Mouse (Mus musculus): ENCODE results near the gene Gbx1.

The Gbx1 gene

DNA sequence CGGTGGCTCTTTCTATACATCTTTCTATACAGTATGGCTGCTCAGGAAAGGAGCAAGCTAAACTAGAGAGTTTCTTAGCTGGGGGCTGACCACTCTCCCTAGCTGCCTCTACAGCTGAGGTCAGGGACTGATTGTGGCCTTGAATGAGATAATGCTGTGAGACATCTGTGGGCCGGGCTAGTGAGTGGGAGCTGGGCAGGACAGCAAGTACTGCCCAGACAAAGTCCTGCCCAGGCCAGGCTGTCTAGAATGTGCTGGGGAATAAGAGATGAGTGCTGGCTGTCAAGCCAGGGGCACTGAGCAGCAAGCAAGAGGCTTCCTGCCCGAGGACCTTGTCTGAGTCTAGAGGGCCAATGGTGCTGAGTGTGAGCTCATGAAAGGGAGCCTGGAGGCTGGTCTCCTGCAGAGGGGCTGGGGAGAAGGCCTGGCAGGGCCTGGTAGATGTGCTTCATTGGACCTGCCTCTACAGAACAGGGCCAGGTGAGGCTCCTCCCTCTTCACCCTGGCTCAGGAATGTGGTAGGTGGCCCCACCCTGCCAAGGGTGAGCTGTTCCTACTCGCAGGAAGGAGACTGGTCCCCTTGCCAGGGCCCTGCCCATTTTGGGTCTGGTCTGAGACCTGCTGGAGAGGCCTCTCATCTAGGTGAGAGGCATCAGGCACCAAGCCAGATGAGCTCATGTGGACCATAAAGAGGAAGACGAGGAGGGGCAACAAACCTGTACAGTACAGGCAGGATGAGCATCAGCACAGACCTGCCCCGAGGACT is 51.3 kb downstream of the Gbx1 start:
- no peak for DNase-seq (ENCODE audit: low read depth)

DNA sequence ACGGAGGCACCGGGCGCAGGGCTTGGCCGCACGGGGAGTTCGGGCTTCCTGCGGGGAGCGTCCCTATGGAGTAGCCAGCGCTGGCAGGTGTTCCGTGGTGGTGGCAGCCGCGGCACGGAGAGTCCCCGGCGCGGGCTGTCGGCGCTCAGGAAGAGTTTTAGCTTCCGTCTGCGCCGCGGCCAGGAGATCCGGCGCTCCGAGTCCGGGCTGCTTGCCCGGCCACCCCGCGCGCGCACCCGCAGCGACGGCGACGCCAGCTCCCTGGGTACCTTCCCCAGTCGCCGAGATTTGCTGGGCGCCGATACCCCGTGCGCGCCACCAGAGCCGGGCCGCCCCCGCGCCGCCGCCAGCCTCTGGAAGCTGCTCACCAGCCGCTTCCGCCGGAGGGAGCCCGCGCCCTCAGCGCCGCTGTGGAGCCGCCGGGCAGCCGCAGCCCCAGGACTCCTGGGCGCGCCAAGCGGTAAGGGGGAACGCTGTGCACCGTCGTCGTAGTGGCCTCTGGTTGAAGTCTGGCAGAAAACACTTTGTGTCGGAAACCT is 52.2 kb downstream of the Gbx1 start:
- no peak for DNase-seq (ENCODE audit: low read depth)

DNA sequence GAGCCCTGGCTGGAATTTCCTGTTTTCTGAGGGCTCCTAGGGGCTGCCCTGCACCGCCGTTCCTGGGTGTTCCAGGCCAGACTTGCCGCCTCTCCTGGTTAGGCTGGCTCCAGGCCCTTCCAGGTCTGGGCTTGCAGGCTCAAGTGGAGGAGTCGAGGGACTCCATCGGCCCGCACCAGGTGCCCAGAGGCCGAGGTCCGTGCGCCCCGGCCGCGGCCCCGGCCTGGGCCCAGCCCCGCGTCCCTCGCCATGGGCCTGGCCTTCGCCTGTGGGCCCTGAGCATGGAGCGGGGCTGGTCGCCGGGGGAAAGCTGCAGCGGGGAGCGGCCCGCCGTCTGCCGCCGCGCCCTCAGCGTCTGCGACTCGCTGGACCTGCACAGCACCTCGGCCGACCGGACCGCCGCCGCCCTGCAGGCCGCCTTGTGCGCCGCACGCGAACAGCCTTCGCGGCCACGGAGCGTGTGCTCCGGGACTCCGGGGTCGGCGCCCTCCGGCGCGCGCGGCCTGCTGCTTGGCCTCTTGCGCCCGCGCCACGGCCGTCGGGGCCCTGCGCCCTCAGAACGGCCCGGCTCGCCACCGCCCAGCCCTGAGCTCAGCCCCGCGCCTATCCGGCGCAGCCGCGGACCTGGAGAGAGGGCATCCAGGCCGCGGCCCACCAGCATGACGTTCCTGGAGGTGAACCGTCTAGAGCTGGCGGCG is 52.8 kb downstream of the Gbx1 start:
- no peak for DNase-seq (ENCODE audit: low read depth)

DNA sequence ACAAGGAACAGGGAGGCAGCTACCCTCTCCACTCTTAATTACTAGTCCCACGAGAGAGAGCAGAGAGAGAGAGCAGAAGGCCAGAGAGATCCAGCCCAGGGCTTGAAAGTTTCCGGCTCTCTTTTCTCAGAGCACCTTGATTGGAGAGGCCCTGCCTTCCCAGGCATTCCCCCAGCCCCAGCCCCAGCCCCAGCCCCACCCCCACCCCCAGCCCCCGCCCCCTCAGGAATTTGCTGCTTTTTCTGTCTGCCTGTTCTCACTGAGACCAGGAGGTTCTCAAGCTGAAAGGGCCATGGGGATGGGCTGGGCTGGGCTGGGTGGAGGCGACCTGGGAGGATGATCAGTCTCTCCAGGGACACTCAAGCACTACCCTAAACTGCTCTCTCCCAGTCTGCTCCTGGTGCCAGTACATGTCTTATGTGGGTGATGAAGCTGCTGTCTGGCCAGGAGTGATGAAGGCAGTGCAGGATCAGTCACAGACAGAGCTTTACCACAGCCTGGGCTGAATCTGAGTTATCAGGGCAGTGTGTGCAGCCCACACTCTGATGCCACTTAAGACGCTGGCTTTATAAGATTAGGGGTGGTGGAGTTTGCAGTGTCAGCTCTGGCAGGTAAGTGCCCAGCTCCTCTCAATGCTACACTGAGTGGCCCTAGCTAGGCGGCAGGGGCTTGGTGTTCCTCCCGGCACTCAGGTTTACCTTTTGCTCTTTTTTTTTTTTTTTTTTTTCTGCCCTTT is 54.0 kb downstream of the Gbx1 start:
- no peak for DNase-seq (ENCODE audit: low read depth)

DNA sequence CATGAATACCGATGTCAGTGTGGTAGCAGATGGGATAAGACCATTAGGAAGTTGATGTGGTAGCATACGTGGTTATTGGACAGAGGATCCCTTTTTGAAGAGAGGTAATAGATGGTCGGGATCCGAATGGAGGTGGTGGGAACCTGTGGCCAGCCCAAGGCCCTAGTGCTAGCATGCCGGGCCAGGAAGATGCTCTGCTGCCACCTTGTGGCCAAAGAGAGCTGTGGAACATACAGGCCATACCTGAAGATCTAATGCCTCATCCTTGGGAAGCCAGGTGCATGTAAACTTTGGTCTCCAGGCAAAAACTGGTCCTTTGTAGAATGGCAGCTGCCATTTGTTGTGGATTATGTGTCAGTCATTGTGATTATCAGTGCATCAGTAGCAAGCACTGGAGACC is 56.4 kb downstream of the Gbx1 start:
- no peak for DNase-seq (ENCODE audit: low read depth)

DNA sequence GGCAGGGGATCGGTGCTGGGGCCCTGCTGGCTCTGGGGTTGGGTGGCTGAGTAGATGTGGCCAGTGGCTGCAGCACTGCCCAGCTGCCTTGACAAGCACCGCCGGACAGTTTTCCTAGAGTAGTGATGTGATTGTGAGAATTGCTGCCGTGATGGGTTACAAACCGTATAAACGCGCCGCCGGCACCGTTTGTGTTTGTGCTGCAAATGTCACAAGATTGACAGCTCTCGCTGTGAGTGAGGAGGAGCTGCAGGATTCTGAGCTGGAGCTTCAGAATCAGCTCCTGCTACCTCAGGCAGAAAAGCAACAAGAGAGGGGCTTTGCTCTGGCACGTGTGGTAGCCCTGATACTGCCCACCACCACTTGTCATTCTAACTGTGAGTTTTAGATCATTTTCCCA is 60.2 kb downstream of the Gbx1 start:
- no peak for DNase-seq (ENCODE audit: low read depth)

DNA sequence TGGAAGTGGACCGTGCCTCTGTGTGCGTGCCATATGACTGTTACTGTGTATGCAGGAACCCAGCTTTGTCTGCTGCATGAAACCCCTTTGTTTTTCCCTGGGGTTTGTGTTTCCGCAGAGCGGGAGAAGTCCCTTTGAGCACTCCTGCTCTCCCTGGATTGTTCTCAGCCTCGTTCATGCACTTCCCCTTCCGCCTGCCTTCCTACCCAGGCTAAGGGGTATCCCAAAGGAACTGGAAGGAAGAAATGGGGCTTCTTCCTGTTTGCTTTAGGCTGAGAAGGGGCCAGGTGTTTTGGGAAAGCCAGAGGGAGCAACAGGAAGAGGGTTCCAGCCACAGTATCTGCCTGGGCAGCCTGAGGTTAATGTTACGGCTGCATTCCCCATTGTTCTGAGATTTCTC is 71.4 kb downstream of the Gbx1 start:
- DNase-seq (ENCODE audit: low read depth): no peak

DNA sequence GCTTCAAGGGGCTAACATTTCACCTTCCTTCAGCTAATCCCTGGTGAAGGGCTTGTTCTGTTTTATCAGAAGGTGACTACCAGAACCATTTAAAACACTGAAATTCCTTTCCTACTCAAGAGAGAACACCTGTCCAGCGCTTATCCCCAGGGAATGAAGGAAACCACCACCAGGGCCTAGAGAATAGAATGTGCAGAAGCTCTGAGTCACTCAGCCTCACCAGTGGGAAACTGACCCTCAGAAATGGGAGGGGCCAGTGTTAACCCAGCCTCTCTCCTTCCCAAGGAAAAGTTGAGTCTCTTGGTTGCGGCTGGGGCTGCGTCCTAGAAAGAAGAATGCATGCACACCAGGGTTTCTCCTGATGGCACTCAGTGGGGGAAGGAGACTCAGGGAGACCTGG is 71.9 kb downstream of the Gbx1 start:
- DNase-seq (ENCODE audit: low read depth): no peak

DNA sequence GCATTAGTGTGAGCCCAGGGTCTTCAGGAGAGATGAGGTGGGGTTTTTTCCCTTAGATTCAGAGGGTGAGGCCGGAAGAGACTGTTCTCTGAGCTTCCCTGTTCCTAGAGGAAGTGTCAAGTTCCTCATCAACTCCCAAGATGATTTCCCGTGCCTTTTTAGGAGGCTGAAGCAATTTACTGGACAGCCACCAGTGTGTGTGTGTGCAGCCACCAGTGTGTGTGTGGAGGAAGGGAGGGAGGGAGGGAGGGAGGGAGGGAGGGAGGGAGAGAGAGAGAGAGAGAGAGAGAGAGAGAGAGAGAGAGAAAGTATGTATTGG is 73.1 kb downstream of the Gbx1 start:
- no peak for DNase-seq (ENCODE audit: low read depth)

DNA sequence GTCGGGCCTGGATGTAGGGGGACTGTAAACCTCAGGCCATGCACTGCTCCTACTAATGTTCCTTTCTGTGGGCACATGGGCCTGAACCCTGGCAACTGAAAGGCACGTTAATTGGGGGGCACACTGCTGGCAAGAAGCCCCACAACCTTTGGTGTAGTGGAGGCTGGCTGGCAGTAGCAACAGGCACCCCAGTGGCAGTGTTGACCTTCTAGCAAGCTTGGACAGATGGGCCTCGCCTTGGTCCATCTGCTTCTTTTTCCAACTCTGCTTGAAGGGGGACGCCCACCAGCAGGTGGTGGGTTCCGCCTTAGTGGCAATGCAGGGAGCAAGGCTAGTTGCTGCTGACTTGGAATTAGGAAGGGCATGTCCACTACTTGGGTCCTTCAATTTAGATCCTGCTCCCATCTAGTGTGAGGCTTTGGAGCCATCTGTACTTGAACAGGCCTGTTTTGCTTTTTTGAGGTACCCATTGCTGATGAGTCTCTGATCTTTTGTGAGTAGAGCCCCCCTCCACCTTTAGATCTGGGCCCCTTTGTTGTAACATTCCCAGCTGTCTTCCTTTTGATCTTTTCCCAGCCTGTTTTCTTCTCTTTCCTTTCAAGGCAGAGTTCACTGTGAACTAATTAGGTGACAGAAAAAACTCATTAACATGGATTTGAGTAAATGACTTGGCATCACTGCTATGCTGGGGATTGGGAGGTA is 73.6 kb downstream of the Gbx1 start:
- no peak for DNase-seq (ENCODE audit: low read depth)
